Mouse (Mus musculus): ENCODE measurements at regions not wholly inside any gene's neighbourhood (a gene's known extent, or its start where the extent isn't known, plus 50 kb on each side); places are given as distances from the start of the nearest gene placed in this dataset.

- no peak for TF ChIP-seq CTCF (IDR thresholded peaks at IDR 0.05; ENCODE audit: low read depth)
- no peak for TF ChIP-seq EP300 (IDR thresholded peaks at IDR 0.05; ENCODE audit: low read depth)
Observed at GRCm38 (mm10) chr15:36945309-36945708, 62.3 kb downstream of the Zfp706 start.
